Mouse (Mus musculus) erythroblast, embryonic 14.5 days (primary cell): ENCODE data around the gene Adprm. TPM values are rescaled to one million over a fixed set of nuclear protein-coding genes. Genes with fewer than 3 reads are reported as not detected.

Experiments
- H3K27me3 ChIP-seq: 2 replicates; pipeline ENCODE4 v1.6.1; 2012; ENCODE audit warnings: inconsistent platforms; ENCODE audit not compliant: control insufficient read depth
- H3K36me3 ChIP-seq: 2 replicates; pipeline ENCODE4 v1.6.1; 2012; ENCODE audit warnings: mild to moderate bottlenecking, inconsistent platforms; ENCODE audit not compliant: control insufficient read depth
- H3K4me1 ChIP-seq: 2 replicates; pipeline ENCODE4 v1.6.1; 2012; ENCODE audit warnings: inconsistent platforms; ENCODE audit not compliant: control insufficient read depth
- H3K4me3 ChIP-seq: replicated peaks from 2 replicates; pipeline ENCODE3; 2012; ENCODE audit warnings: moderate library complexity, mild to moderate bottlenecking, inconsistent platforms
- H3K9me3 ChIP-seq: 2 replicates; pipeline ENCODE4 v1.6.1; 2012; ENCODE audit warnings: low read length, inconsistent platforms, mixed read lengths; ENCODE audit not compliant: control insufficient read depth
- GATA1 ChIP-seq: IDR thresholded peaks from 2 replicates; pipeline ENCODE4 v1.6.1; 2012; ENCODE audit warnings: low read length, inconsistent platforms, mixed read lengths
- TAL1 ChIP-seq: IDR thresholded peaks from 3 replicates; pipeline ENCODE4 v1.6.1; 2012; ENCODE audit warnings: low read length, inconsistent platforms, mixed read lengths
- polyA plus RNA-seq: library from polyadenylated mRNA; stranded (reverse); fragments of >175 nt; gene quantifications from 2 replicates; pipeline ENCODE4 v1.2.3, GENCODE M21; 2012

Gene Adprm
- polyA plus RNA-seq, 1 experiment: 0.11 TPM

DNA sequence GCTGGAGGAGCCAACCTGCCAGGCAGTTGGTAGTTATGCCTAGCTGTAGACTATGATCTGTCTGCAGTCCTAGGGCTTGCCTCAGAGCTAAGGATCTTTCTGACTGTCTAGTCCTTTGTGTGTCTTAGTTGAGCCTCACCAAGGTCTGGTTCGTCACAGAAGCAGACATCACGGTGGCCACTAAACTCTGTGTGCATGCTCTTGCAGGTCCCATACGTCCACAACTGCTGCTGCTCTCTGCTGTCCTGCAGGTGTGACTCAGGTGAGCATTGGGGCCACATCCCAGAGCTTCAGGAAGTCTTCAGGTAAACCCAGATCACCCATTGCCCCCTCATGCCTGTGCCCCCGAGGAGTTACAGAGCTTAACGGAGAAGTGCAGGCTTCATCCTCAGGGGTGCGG is 26.5 kb upstream of the Adprm start:
- no peak overlapping the region for H3K4me3 ChIP-seq
- H3K36me3 ChIP-seq: no peaks in the 10 kb centered on the region
- H3K27me3 ChIP-seq: peaks cover 17% of the 10 kb centered on the region
- H3K4me1 ChIP-seq: no peaks in the 10 kb centered on the region
- TF ChIP-seq TAL1 (no peak), GATA1 (no peak)
- H3K9me3 ChIP-seq: no peaks in the 10 kb centered on the region

DNA sequence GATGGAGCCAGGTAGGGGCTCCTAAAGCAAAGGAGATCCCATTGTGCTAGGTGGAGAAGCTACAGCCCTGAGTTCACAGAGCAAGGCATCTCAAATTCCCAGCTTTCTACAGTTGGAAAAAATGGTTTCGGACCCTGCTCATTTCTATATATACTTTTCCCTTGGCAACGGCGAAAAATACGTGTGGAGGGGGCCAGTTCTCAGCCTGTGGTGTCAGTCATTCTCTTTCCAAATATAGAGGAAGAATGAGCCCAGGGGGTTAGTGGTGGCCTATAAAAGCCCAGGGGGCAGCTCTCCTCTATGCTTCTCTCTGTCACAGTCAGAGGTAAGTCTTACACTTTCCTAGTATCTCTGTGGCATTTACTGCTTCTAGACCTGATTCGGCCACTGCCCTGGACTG is 25.6 kb upstream of the Adprm start, which contains the start of gene Myh3:
Myh3 (plus strand) TSS at position 301 of the 400 bp plus-strand sequence.
- H3K4me1 ChIP-seq: no peaks in the 10 kb centered on the region
- H3K9me3 ChIP-seq: no peaks in the 10 kb centered on the region
- no peaks in the 10 kb centered on the region for H3K36me3 ChIP-seq
- TF ChIP-seq TAL1: no peak
- no peak for TF ChIP-seq GATA1
- H3K27me3 ChIP-seq: peaks cover 9% of the 10 kb centered on the region
- no peak within 1 kb of the TSS for H3K4me3 ChIP-seq

DNA sequence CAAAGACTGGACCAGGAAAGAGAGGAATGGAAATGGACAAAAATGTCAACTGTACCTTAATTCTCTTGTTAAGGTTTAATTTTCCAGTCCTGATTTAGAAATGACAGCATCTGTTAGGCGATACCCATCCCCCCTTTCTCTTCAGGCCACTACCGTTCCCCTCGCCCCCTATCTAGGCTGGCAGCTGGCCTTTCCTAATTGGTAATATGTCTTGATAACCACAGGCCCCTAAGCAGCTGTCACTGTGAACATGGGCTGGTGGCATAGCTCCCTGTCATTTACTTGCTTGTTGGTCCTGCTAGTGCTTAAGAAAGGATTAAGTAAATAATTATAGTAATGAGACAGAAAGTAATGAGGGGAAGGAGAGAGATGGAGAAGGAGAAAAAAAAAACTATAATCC is 25.0 kb upstream of the Adprm start:
- H3K27me3 ChIP-seq: peaks cover 5% of the 10 kb centered on the region; the same call in 1 of the 2 replicates
- no peaks in the 10 kb centered on the region for H3K9me3 ChIP-seq
- no peaks in the 10 kb centered on the region for H3K4me1 ChIP-seq
- H3K4me3 ChIP-seq: no peak overlapping the region
- TF ChIP-seq TAL1 (no peak), GATA1 (no peak)
- no peaks in the 10 kb centered on the region for H3K36me3 ChIP-seq

DNA sequence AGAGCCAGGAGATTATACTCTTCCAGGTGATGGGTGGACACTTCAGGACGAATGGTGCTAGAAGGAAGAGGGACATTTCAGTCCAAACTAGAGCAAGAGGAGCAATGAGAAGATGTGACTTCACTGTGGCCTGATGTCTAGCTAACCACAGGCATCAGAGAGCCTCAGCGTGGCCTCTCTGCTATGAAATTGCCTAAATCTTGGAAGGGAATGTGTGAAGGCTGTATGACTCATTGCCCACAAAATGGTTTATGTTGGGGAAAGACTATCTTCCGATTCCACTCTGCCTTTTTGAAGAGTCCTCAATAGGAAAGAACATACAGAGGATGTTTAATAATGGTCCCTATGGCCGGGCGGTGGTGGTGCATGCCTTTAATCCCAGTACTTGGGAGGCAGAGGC is 24.4 kb upstream of the Adprm start:
- no peaks in the 10 kb centered on the region for H3K36me3 ChIP-seq
- no peaks in the 10 kb centered on the region for H3K9me3 ChIP-seq
- no peak overlapping the region for H3K4me3 ChIP-seq
- H3K4me1 ChIP-seq: no peaks in the 10 kb centered on the region
- H3K27me3 ChIP-seq: peaks cover 2% of the 10 kb centered on the region; the same call in 1 of the 2 replicates
- TF ChIP-seq TAL1: no peak
- no peak for TF ChIP-seq GATA1

DNA sequence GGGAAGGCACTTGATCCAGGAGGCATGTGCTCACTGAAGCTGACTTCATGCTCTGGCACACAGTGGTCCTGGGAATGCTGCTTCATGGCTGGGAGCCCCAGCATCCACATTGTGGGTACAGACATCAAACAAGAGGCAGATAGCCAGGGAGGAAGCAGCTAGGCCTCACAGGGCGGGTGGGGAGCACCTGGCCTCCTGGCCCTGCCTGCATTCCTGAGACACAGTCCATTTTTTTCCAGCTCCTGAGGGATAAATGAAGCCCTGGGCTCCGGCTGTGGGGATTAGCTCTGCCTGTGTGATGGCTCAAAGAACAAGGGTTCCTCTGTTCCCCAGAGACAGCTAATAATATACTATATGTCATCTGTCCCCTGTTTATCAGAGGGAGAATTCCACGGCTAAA is 22.6 kb upstream of the Adprm start:
- Histone ChIP-seq H3K9me3 (no peaks in the 10 kb centered on the region), H3K36me3 (no peaks in the 10 kb centered on the region), H3K4me3 (no peak overlapping the region), H3K4me1 (no peaks in the 10 kb centered on the region), H3K27me3 (peaks cover 2% of the 10 kb centered on the region; the same call in 1 of the 2 replicates)
- TF ChIP-seq TAL1: no peak
- no peak for TF ChIP-seq GATA1

DNA sequence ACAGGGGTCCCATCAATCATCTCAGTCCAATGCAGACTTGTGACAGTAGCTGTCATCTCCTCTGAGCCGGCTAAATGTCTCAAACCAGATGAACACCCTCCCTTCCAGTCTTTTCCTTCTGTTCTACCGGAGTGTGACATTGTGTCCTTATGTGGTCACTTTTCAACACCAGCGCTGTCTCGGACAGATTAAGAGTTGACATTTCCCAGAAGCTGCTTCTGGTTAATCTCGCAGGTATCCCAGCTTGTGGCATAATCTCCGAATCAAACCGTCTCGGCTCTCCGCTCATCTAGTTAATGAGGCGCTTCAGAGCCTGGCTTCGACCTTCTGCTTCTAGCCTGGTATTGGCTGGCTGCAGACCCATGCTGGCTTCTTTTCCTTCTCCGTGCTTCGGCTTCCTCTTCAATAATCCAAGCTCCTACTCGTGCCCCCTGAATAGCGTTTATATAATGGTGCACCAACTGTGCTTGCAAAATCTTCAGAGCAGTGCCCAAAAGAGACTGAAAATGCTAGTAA is 20.3 kb upstream of the Adprm start:
- TF ChIP-seq GATA1 (no peak), TAL1 (no peak)
- Histone ChIP-seq H3K36me3 (no peaks in the 10 kb centered on the region), H3K9me3 (no peaks in the 10 kb centered on the region), H3K27me3 (no peaks in the 10 kb centered on the region), H3K4me3 (no peak overlapping the region), H3K4me1 (no peaks in the 10 kb centered on the region)

DNA sequence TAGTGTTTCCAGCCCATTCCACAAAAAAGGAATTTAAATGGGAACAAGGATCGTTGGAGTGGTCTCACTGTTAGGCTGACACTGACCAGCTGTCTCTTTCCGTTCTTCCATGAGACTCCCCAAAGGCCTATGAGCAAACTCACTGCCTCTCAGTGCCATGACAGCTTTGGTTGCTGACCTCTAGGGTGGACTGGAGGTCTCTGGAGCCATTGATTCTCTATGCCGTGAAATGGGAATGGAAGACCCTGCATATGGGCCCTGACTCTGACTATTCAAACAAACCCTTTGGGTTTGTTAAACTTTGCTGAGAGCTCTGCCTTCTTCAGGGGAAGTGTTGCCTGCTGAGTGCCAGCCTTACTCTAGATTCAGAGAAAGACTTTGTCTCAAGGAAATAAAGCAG is 15.3 kb upstream of the Adprm start:
- Histone ChIP-seq H3K9me3 (no peaks in the 10 kb centered on the region), H3K4me1 (no peaks in the 10 kb centered on the region), H3K36me3 (peaks cover 27% of the 10 kb centered on the region), H3K4me3 (no peak overlapping the region), H3K27me3 (no peaks in the 10 kb centered on the region)
- TF ChIP-seq TAL1: no peak
- no peak for TF ChIP-seq GATA1

DNA sequence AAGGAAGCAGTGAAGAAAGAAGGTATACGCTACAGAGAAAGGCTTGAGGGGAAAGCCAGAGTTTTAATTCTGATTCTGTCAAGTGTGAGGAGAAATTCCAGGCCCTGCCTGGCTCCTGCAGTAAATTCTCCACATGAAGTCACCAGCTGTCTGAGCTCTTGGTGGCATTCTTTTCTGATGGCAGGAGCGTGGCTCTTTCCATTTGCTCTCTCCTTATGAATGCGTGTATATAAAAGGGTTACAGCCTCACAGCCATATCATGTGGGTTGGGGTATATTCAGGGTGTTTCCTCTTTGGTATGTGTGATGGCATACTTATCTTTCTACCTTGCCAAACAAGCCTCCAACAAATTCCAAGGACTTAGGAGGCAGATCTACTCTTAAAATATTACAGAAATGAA is 10.3 kb upstream of the Adprm start:
- Histone ChIP-seq H3K4me3 (no peak overlapping the region), H3K9me3 (no peaks in the 10 kb centered on the region), H3K27me3 (no peaks in the 10 kb centered on the region), H3K36me3 (peaks cover 68% of the 10 kb centered on the region), H3K4me1 (no peaks in the 10 kb centered on the region)
- TF ChIP-seq TAL1 (no peak), GATA1 (no peak)

DNA sequence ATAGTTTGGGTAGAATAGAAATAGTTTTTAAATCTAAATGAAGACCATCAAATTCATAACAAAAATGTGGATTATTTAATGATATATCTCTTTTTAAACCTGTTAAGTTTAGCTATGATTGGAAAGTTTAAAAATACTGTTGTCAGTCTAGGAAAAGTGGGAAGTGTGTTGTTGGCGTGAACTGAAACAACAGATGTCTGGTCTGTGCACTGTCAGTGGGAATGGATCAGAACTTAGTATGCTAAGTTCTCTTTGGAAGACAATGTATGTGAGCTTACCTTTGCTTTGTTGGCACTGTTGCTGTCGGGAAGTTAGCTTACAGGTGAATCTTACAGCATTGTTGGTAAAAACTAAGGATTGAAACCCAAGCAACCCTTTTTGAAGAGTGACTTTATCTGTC is 8.9 kb upstream of the Adprm start:
- Histone ChIP-seq H3K36me3 (peaks cover 75% of the 10 kb centered on the region), H3K4me3 (no peak overlapping the region), H3K4me1 (no peaks in the 10 kb centered on the region), H3K27me3 (no peaks in the 10 kb centered on the region), H3K9me3 (no peaks in the 10 kb centered on the region)
- TF ChIP-seq TAL1: no peak

DNA sequence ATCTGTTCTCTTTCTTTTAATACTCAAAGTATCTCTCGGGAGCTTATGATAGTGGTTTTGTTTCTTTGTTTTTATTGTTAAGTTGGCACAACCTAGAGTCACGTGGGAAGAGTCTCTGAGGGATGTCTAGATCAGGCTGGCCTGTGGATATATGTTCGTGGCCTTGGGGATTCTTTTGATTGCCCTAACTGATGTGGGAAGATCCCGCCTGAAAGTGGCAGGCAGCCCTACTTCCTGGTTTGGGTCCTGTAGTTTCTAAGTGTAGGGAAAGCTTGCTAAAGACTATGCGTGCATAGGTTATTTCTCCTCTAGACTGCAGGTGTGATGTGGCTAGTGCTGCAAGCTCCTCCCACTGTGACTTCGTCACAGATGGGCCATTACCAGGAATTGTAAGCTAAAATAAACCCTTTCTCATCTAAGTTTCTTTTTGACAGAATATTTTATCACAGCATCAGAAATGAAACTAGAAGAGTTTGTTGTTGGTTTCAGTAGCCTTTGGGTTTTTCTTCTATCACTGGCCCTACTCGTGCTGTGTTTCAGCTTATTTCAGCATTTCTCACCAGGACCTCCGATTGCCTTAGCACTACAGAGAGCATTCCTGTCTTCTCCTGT is 2.5 kb upstream of the Adprm start:
- Histone ChIP-seq H3K36me3 (peaks cover 46% of the 10 kb centered on the region), H3K27me3 (no peaks in the 10 kb centered on the region), H3K4me3 (no peak overlapping the region), H3K9me3 (no peaks in the 10 kb centered on the region), H3K4me1 (peaks cover 25% of the 10 kb centered on the region)
- TF ChIP-seq TAL1 (no peak), GATA1 (no peak)
